Mouse (Mus musculus) lung, adult 2 months (tissue): ENCODE measurements at regions not wholly inside any gene's neighbourhood (a gene's known extent, or its start where the extent isn't known, plus 50 kb on each side); places are given as distances from the start of the nearest gene placed in this dataset.

Experiments used
- CTCF ChIP-seq: fragments of 200-500 bp; IDR thresholded peaks from 2 replicates; pipeline ENCODE4 v1.5.1; 2011; ENCODE audit warnings: mild to moderate bottlenecking, low read length, control low read depth; ENCODE audit not compliant: insufficient read depth
- POLR2A ChIP-seq: fragments of 200-500 bp; IDR thresholded peaks from 2 replicates; pipeline ENCODE4 v1.6.1; 2011; ENCODE audit warnings: low read depth, mild to moderate bottlenecking, control low read depth, low read length, borderline replicate concordance; ENCODE audit errors: extremely low read depth

GRCm38 (mm10) chr16:76685562-76685961, 311.9 kb upstream of the Nrip1 start:
- TF ChIP-seq POLR2A (no peak), CTCF (no peak)
